Mouse (Mus musculus): ENCODE results near the gene Tsen15.

The Tsen15 gene

GRCm38 (mm10) chr1:152386188-152386835, at the start of gene Tsen15:
TSS of gene Tsen15 (minus strand) at chr1:152386688.
- CTCF ChIA-PET = no interaction called here

- CTCF ChIA-PET = no interaction called here
Observed at GRCm38 (mm10) chr1:152434166-152434565, 47.7 kb upstream of the Tsen15 start.

GRCm38 (mm10) chr1:152429805-152430204, 43.3 kb upstream of the Tsen15 start:
- CTCF ChIA-PET = no interaction called here

- CTCF ChIA-PET = no interaction called here
Observed at GRCm38 (mm10) chr1:152427912-152428581, 41.6 kb upstream of the Tsen15 start.

GRCm38 (mm10) chr1:152423052-152423451, 36.6 kb upstream of the Tsen15 start:
- CTCF ChIA-PET = no interaction called here

- CTCF ChIA-PET = no interaction called here
Observed at GRCm38 (mm10) chr1:152422295-152422694, 35.8 kb upstream of the Tsen15 start.

GRCm38 (mm10) chr1:152417602-152418001, 31.1 kb upstream of the Tsen15 start:
- CTCF ChIA-PET = no interaction called here

GRCm38 (mm10) chr1:152416306-152416904, 29.9 kb upstream of the Tsen15 start:
- CTCF ChIA-PET = no interaction called here

GRCm38 (mm10) chr1:152414451-152414850, 28.0 kb upstream of the Tsen15 start:
- CTCF ChIA-PET = no interaction called here

- CTCF ChIA-PET = no interaction called here
Observed at GRCm38 (mm10) chr1:152413961-152414360, 27.5 kb upstream of the Tsen15 start.

GRCm38 (mm10) chr1:152413116-152413515, 26.6 kb upstream of the Tsen15 start:
- CTCF ChIA-PET = no interaction called here

- CTCF ChIA-PET = no interaction called here
Observed at GRCm38 (mm10) chr1:152410657-152411056, 24.2 kb upstream of the Tsen15 start.

GRCm38 (mm10) chr1:152409356-152409755, 22.9 kb upstream of the Tsen15 start:
- CTCF ChIA-PET = no interaction called here

GRCm38 (mm10) chr1:152407021-152407946, 20.8 kb upstream of the Tsen15 start:
- CTCF ChIA-PET = interaction anchor here (0.6 kb wide), 1 partner anchor 835 kb away, joined by 3 read pairs; no protein-coding TSS in a partner anchor

GRCm38 (mm10) chr1:152400556-152401540, 14.4 kb upstream of the Tsen15 start:
- CTCF ChIA-PET = no interaction called here

GRCm38 (mm10) chr1:152399790-152400555, 13.5 kb upstream of the Tsen15 start, which contains the start of gene Colgalt2:
TSS of gene Colgalt2 (plus strand) at chr1:152399830.
- CTCF ChIA-PET = no interaction called here

GRCm38 (mm10) chr1:152398708-152399107, 12.2 kb upstream of the Tsen15 start:
- CTCF ChIA-PET = no interaction called here

GRCm38 (mm10) chr1:152394956-152395515, 8.5 kb upstream of the Tsen15 start:
- CTCF ChIA-PET = no interaction called here

- CTCF ChIA-PET = no interaction called here
Observed at GRCm38 (mm10) chr1:152394137-152394536, 7.6 kb upstream of the Tsen15 start.

GRCm38 (mm10) chr1:152389271-152389670, 2.8 kb upstream of the Tsen15 start:
- CTCF ChIA-PET = no interaction called here
